Mouse (Mus musculus): ENCODE results near the gene Med16.

- TF ChIP-seq CTCF (conservative IDR thresholded peaks at IDR 0.05; ENCODE audit: insufficient read depth, insufficient read length, low read depth, low read length) = no peak
- no peak for TF ChIP-seq POLR2A (IDR thresholded peaks at IDR 0.05; ENCODE audit: low read depth, low read length)
Measured at GRCm38 (mm10) chr10:79945507-79946234, 36.9 kb upstream of the Med16 start.

All from kidney, adult 2 months (tissue).